Mouse (Mus musculus) heart, postnatal 4 days (tissue): ENCODE results near the gene Lrmda. TPM values are rescaled to one million over a fixed set of nuclear protein-coding genes. Genes with fewer than 3 reads are reported as not detected.

Experiments
- DNase-seq: peaks from one replicate; pipeline ENCODE4 v3.0.0; 2021
- total RNA-seq, 2 experiments: library from RNA; stranded (reverse); gene quantifications; 2 replicates each; pipeline ENCODE4 v1.2.3; 2021

Lrmda gene
- total RNA-seq, 2 experiments from 2014 or later, result 0.68 to 1.5 TPM

GRCm38 (mm10) chr14:22043420-22043819, 23.9 kb downstream of the Lrmda start:
- DNase-seq, result no peak

GRCm38 (mm10) chr14:22046262-22046856, 26.8 kb downstream of the Lrmda start:
- DNase-seq, result no peak

GRCm38 (mm10) chr14:22048068-22048899, 28.8 kb downstream of the Lrmda start:
- DNase-seq, result no peak

- DNase-seq, result no peak
These were observed 29.3 kb downstream of the Lrmda start for GRCm38 (mm10) chr14:22048900-22049199.

GRCm38 (mm10) chr14:22049282-22049681, 29.8 kb downstream of the Lrmda start:
- no peak for DNase-seq

- peak; percentile 50 for DNase-seq
These were observed 32.6 kb downstream of the Lrmda start for GRCm38 (mm10) chr14:22051941-22052664.

GRCm38 (mm10) chr14:22055630-22056029, 36.1 kb downstream of the Lrmda start:
- DNase-seq, result peak; percentile 40

- DNase-seq, result no peak
These were observed 36.7 kb downstream of the Lrmda start for GRCm38 (mm10) chr14:22056246-22056645.

- no peak for DNase-seq
These were observed 39.2 kb downstream of the Lrmda start for GRCm38 (mm10) chr14:22058729-22059128.

- DNase-seq, result peak; percentile 7
These were observed 39.9 kb downstream of the Lrmda start for GRCm38 (mm10) chr14:22059348-22059861.

GRCm38 (mm10) chr14:22060787-22061186, 41.3 kb downstream of the Lrmda start:
- DNase-seq, result no peak

GRCm38 (mm10) chr14:22062117-22062855, 42.8 kb downstream of the Lrmda start:
- no peak for DNase-seq

GRCm38 (mm10) chr14:22069169-22069568, 49.7 kb downstream of the Lrmda start:
- DNase-seq, result no peak

GRCm38 (mm10) chr14:22073385-22073784, 53.9 kb downstream of the Lrmda start:
- no peak for DNase-seq

GRCm38 (mm10) chr14:22074229-22074628, 54.7 kb downstream of the Lrmda start:
- no peak for DNase-seq

- no peak for DNase-seq
These were observed 64.4 kb downstream of the Lrmda start for GRCm38 (mm10) chr14:22083931-22084330.

GRCm38 (mm10) chr14:22085411-22085810, 65.9 kb downstream of the Lrmda start:
- no peak for DNase-seq

- no peak for DNase-seq
These were observed 69.1 kb downstream of the Lrmda start for GRCm38 (mm10) chr14:22088604-22089003.

- no peak for DNase-seq
These were observed 69.8 kb downstream of the Lrmda start for GRCm38 (mm10) chr14:22089331-22089730.

- DNase-seq, result no peak
These were observed 70.5 kb downstream of the Lrmda start for GRCm38 (mm10) chr14:22089866-22090470.

- no peak for DNase-seq
These were observed 71.3 kb downstream of the Lrmda start for GRCm38 (mm10) chr14:22090778-22091211.

GRCm38 (mm10) chr14:22091306-22091705, 71.8 kb downstream of the Lrmda start:
- DNase-seq, result no peak
